Mouse (Mus musculus): ENCODE measurements around the gene Ephx3.
A peak's percentile ranks its signal among the peaks of the same experiment; 100 is the strongest.

- TF ChIP-seq CTCF (IDR thresholded peaks at IDR 0.05) (peak; percentile 53), POLR2A (IDR thresholded peaks at IDR 0.05; ENCODE audit: insufficient read depth, low read depth, low read length) (no peak), EP300 (IDR thresholded peaks at IDR 0.05; ENCODE audit: insufficient read depth, low read depth, low read length) (no peak)
These were observed 31.5 kb upstream of the Ephx3 start for GRCm38 (mm10) chr17:32220873-32221272.

All from heart, adult 2 months (tissue).